In the genomic region with DNA sequence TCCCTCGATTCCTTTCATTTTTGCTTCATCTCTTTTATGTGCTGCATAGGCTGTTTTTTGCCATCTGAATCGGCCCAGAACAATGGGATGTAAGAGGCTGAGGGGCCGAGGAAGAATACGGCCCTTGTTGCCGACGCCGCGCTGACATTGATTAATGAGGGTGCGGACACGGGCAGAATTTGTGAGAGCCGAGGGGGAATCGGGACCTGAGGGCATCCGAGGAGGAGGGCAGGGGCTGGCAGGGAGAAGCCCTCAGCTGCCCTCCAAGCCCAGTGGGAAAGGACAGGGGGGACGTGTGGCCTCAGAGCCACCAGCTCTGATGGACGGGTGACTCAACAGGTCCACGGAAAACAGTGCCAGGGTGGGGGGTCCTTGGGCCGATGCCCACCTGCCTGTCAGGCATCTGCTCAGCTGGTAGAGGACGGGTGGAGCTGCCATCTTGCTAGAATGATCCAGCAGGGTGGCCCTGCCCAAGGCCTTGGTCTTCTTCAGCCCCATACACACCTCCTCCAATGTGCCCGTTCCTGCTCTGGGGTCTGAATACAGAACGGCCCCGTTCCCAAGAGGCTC, we compare ENCODE assay signal across 10 mouse cellular contexts.
A peak's percentile ranks its signal among the peaks of the same experiment; 100 is the strongest.
DNase-seq lines count a peak whose midpoint lies in the region; ATAC-seq lines count a peak whose summit lies in the region.
"Had no signal": no experiment of that assay in that cellular context is flagged by ENCODE, and none has a peak within 500 bp of the region (broad histone marks: within the 10 kb centered on the region; RNA-seq: fewer than 3 reads in every experiment).

No protein-coding gene starts in this region.

- 44% methylated on average over 18 of the region's 21 CpGs for WGBS in embryonic facial prominence, embryonic 14.5 days
- 20% methylated on average over 21 of the region's 21 CpGs for WGBS in hindbrain, embryonic 13.5 days
- WGBS in neural tube, embryonic 14.5 days, result 15% methylated on average over 21 of the region's 21 CpGs
- 41% methylated on average over 21 of the region's 21 CpGs for WGBS in kidney, embryonic 15.5 days

- H3K27me3 ChIP-seq in embryonic facial prominence, embryonic 14.5 days (replicated peaks; ENCODE audit: control insufficient read depth, insufficient read depth, low read length), result peaks cover 10% of the 10 kb centered on the region; the same call in 1 of the 2 replicates
- H3K27me3 ChIP-seq in hindbrain, embryonic 13.5 days, result peaks cover 85% of the 10 kb centered on the region
- peaks cover 6% of the 10 kb centered on the region; the same call in 1 of the 2 replicates for H3K27me3 ChIP-seq in neural tube, embryonic 14.5 days (ENCODE audit: control insufficient read depth, insufficient read depth, low read length)
- H3K27me3 ChIP-seq in kidney, embryonic 15.5 days, result peaks cover 87% of the 10 kb centered on the region

- intact Hi-C loops in left cerebral cortex, postnatal 4 days (cut with DNase I), result no loop called here
- intact Hi-C loops in left cerebral cortex, postnatal 25 days (cut with DNase I), result loop anchor here (5.0 kb wide), 1 partner anchor 134 kb away; the partner anchor contains the start of gene Prdm16

- peak; percentile 51 for DNase-seq in left cerebral cortex, postnatal 4 days
- DNase-seq in left cerebral cortex, postnatal 25 days (ENCODE audit: low spot score in 2 of 2), result no peak
- DNase-seq in embryonic facial prominence, embryonic 14.5 days (ENCODE audit: low spot score), result no peak
- no peak for DNase-seq in testis, postnatal 10 days (ENCODE audit: low spot score)
- DNase-seq in urinary bladder, postnatal 4 days (ENCODE audit: low spot score in 2 of 2), result no peak
- DNase-seq: gastrocnemius, adult 2 months; lung, postnatal 14 days had no signal

- ATAC-seq in embryonic facial prominence, embryonic 14.5 days (ENCODE audit: low read depth), result no peak
- ATAC-seq in hindbrain, embryonic 13.5 days (ENCODE audit: low FRiP score), result peak; percentile 29
- ATAC-seq in neural tube, embryonic 14.5 days (ENCODE audit: low read depth), result no peak
- ATAC-seq in kidney, embryonic 15.5 days (replicated peaks; ENCODE audit: low FRiP score), result no peak

- H3K4me2 ChIP-seq in embryonic facial prominence, embryonic 14.5 days (ENCODE audit: low read depth, low read length), result 0 out of 2 replicates have a peak overlapping the region, but pooled peaks have one; percentile 15
- H3K4me2 ChIP-seq in hindbrain, embryonic 13.5 days, result peak overlapping the region; percentile 30
- H3K4me2 ChIP-seq in neural tube, embryonic 14.5 days (ENCODE audit: low read depth, low read length), result 0 out of 2 replicates have a peak overlapping the region, but pooled peaks have one; percentile 12
- H3K4me2 ChIP-seq in kidney, embryonic 15.5 days, result no peak overlapping the region

- H3K4me3 ChIP-seq in embryonic facial prominence, embryonic 14.5 days (ENCODE audit: low read depth, low read length), result no peak overlapping the region
- no peak overlapping the region for H3K4me3 ChIP-seq in hindbrain, embryonic 13.5 days
- no peak overlapping the region for H3K4me3 ChIP-seq in neural tube, embryonic 14.5 days (ENCODE audit: low read depth, low read length)
- no peak overlapping the region for H3K4me3 ChIP-seq in kidney, embryonic 15.5 days (replicated peaks)
- H3K4me3 ChIP-seq: gastrocnemius, adult 2 months had no signal

- H3K27ac ChIP-seq in embryonic facial prominence, embryonic 14.5 days (replicated peaks; ENCODE audit: low read depth, low read length), result no peak overlapping the region
- peak overlapping the region; percentile 81 for H3K27ac ChIP-seq in hindbrain, embryonic 13.5 days
- no peak overlapping the region for H3K27ac ChIP-seq in neural tube, embryonic 14.5 days (ENCODE audit: low read depth, low read length)
- no peak overlapping the region for H3K27ac ChIP-seq in kidney, embryonic 15.5 days
- H3K27ac ChIP-seq: gastrocnemius, adult 2 months had no signal

- no peaks in the 10 kb centered on the region for H3K9me3 ChIP-seq in embryonic facial prominence, embryonic 14.5 days (ENCODE audit: control insufficient read depth, low read length)
- H3K9me3 ChIP-seq in hindbrain, embryonic 13.5 days, result no peaks in the 10 kb centered on the region
- H3K9me3 ChIP-seq in neural tube, embryonic 14.5 days (ENCODE audit: control insufficient read depth, low read length), result no peaks in the 10 kb centered on the region
- H3K9me3 ChIP-seq in kidney, embryonic 15.5 days (replicated peaks), result no peaks in the 10 kb centered on the region

- no peaks in the 10 kb centered on the region for H3K36me3 ChIP-seq in embryonic facial prominence, embryonic 14.5 days (ENCODE audit: control insufficient read depth, insufficient read depth, low read length)
- no peaks in the 10 kb centered on the region for H3K36me3 ChIP-seq in hindbrain, embryonic 13.5 days
- H3K36me3 ChIP-seq in neural tube, embryonic 14.5 days (ENCODE audit: control insufficient read depth, insufficient read depth, low read length), result no peaks in the 10 kb centered on the region
- H3K36me3 ChIP-seq in kidney, embryonic 15.5 days, result no peaks in the 10 kb centered on the region

- no peak overlapping the region for H3K9ac ChIP-seq in embryonic facial prominence, embryonic 14.5 days (ENCODE audit: low read depth, low read length)
- H3K9ac ChIP-seq in hindbrain, embryonic 13.5 days, result peak overlapping the region; percentile 43; the same call in 1 of the 2 replicates
- H3K9ac ChIP-seq in neural tube, embryonic 14.5 days (replicated peaks; ENCODE audit: low read depth, low read length), result no peak overlapping the region
- no peak overlapping the region for H3K9ac ChIP-seq in kidney, embryonic 15.5 days

- peaks cover 33% of the 10 kb centered on the region for H3K4me1 ChIP-seq in embryonic facial prominence, embryonic 14.5 days (ENCODE audit: control insufficient read depth, insufficient read depth, low read length)
- H3K4me1 ChIP-seq in hindbrain, embryonic 13.5 days (replicated peaks), result peaks cover 80% of the 10 kb centered on the region
- H3K4me1 ChIP-seq in neural tube, embryonic 14.5 days (ENCODE audit: control insufficient read depth, insufficient read depth, low read length), result peaks cover 38% of the 10 kb centered on the region
- H3K4me1 ChIP-seq in kidney, embryonic 15.5 days, result peaks cover 76% of the 10 kb centered on the region
